Mouse (Mus musculus) cerebellum, adult 11 months (tissue): Measurements from ENCODE around the gene Treml1.
A peak's percentile ranks its signal among the peaks of the same experiment; 100 is the strongest.

Source experiments
- DNase-seq: peaks from one replicate; pipeline ENCODE4 v3.0.0; 2022

Gene Treml1

GRCm38 (mm10) chr17:48362346-48362745 is 2.6 kb downstream of the Treml1 start:
- no peak for DNase-seq

- DNase-seq, result peak; percentile 10
These were observed 3.2 kb downstream of the Treml1 start for GRCm38 (mm10) chr17:48362966-48363365.

- no peak for DNase-seq
These were observed 3.8 kb downstream of the Treml1 start for GRCm38 (mm10) chr17:48363421-48363965.

GRCm38 (mm10) chr17:48365511-48366155 is 5.9 kb downstream of the Treml1 start:
- no peak for DNase-seq

GRCm38 (mm10) chr17:48366806-48367205 is 7.1 kb downstream of the Treml1 start:
- no peak for DNase-seq

GRCm38 (mm10) chr17:48371621-48372020 is 11.9 kb downstream of the Treml1 start:
- DNase-seq, result no peak

- no peak for DNase-seq
These were observed 13.3 kb downstream of the Treml1 start for GRCm38 (mm10) chr17:48372987-48373386.

- DNase-seq, result no peak
These were observed 16.4 kb downstream of the Treml1 start for GRCm38 (mm10) chr17:48376102-48376501.

- no peak for DNase-seq
These were observed 19.3 kb downstream of the Treml1 start for GRCm38 (mm10) chr17:48379050-48379449.

GRCm38 (mm10) chr17:48385786-48386461 is 26.2 kb downstream of the Treml1 start:
- DNase-seq, result no peak

GRCm38 (mm10) chr17:48388666-48389065 is 28.9 kb downstream of the Treml1 start:
- DNase-seq, result no peak

GRCm38 (mm10) chr17:48389442-48389841 is 29.7 kb downstream of the Treml1 start:
- DNase-seq, result no peak

GRCm38 (mm10) chr17:48391446-48391845 is 31.7 kb downstream of the Treml1 start:
- DNase-seq, result no peak

- no peak for DNase-seq
These were observed 32.9 kb downstream of the Treml1 start for GRCm38 (mm10) chr17:48392616-48393015.

GRCm38 (mm10) chr17:48401710-48402109 is 42.0 kb downstream of the Treml1 start:
- no peak for DNase-seq

- no peak for DNase-seq
These were observed 43.0 kb downstream of the Treml1 start for GRCm38 (mm10) chr17:48402751-48403150.

- DNase-seq, result no peak
These were observed 44.1 kb downstream of the Treml1 start for GRCm38 (mm10) chr17:48403848-48404247.

GRCm38 (mm10) chr17:48404706-48405105 is 45.0 kb downstream of the Treml1 start:
- no peak for DNase-seq

GRCm38 (mm10) chr17:48407154-48407553 is 47.4 kb downstream of the Treml1 start:
- no peak for DNase-seq

GRCm38 (mm10) chr17:48407910-48408525 is 48.3 kb downstream of the Treml1 start:
- DNase-seq, result no peak

- peak; percentile 76 for DNase-seq
These were observed 49.0 kb downstream of the Treml1 start for GRCm38 (mm10) chr17:48408526-48409291.

GRCm38 (mm10) chr17:48409380-48410298 is 49.9 kb downstream of the Treml1 start, which contains the start of the genes Nfya and Oard1:
TSS of gene Nfya (minus strand) at chr17:48409906.
TSS of gene Oard1 (plus strand) at chr17:48410014.
- DNase-seq, result peak; percentile 100
